8 mouse cellular contexts compared by ENCODE assay signal in genomic region chr10:86425690-86426530, GRCm38 (mm10).
DNase-seq lines count a peak whose midpoint lies in the region; ATAC-seq and TF ChIP-seq lines count a peak whose summit lies in the region.

No protein-coding gene starts in this region.

- no peak overlapping the region for H3K27ac ChIP-seq in forebrain, embryonic 11.5 days (ENCODE audit: low read depth, low read length)
- peak overlapping the region; percentile 78 for H3K27ac ChIP-seq in layer of hippocampus, adult 2 months

- TF ChIP-seq CTCF in layer of hippocampus, adult 2 months (conservative IDR thresholded peaks at IDR 0.05), result no peak

- WGBS in forebrain, embryonic 11.5 days, result 57% methylated on average over 10 of the region's 10 CpGs

- no peaks in the 10 kb centered on the region for H3K27me3 ChIP-seq in forebrain, embryonic 11.5 days (ENCODE audit: control insufficient read depth, insufficient read depth, low read length)

- peak; percentile 31 to 66 for DNase-seq in left cerebral cortex, postnatal 10 days (ENCODE audit: extremely low spot score in 1 of 2, low spot score in 2 of 2)
- DNase-seq in left cerebral cortex, postnatal 4 days, result no peak
- peak; percentile 55 for DNase-seq in forebrain, embryonic 11.5 days (ENCODE audit: low spot score)
- peak; percentile 29 for DNase-seq in heart, postnatal 25 days (ENCODE audit: low spot score)
- DNase-seq in layer of hippocampus, adult 2 months (ENCODE audit: low spot score in 2 of 2), result peak in 1 of 2 experiments; percentile 19
- DNase-seq in right cerebral cortex, postnatal 10 days (ENCODE audit: low spot score in 2 of 2), result peak; percentile 62 to 82
- DNase-seq in Muller cell, postnatal 12 days (ENCODE audit: inconsistent ontology term), result no peak
- no peak for DNase-seq in urinary bladder, postnatal 36 days (ENCODE audit: low spot score in 2 of 2)

- H3K36me3 ChIP-seq in forebrain, embryonic 11.5 days (ENCODE audit: control insufficient read depth, insufficient read depth, low read length), result no peaks in the 10 kb centered on the region

- H3K4me3 ChIP-seq in forebrain, embryonic 11.5 days (ENCODE audit: low read depth, low read length), result no peak overlapping the region
- H3K4me3 ChIP-seq in layer of hippocampus, adult 2 months, result no peak overlapping the region

- no peak overlapping the region for H3K4me2 ChIP-seq in forebrain, embryonic 11.5 days (ENCODE audit: low read depth, low read length, severe bottlenecking)

- H3K4me1 ChIP-seq in forebrain, embryonic 11.5 days (replicated peaks; ENCODE audit: control insufficient read depth, insufficient read depth, low read length), result no peaks in the 10 kb centered on the region

- H3K9me3 ChIP-seq in forebrain, embryonic 11.5 days (ENCODE audit: control insufficient read depth, low read length), result no peaks in the 10 kb centered on the region

- no peak overlapping the region for H3K9ac ChIP-seq in forebrain, embryonic 11.5 days (ENCODE audit: low read length)

- intact Hi-C loops in left cerebral cortex, postnatal 10 days (cut with DNase I), result no loop called here
- intact Hi-C loops in left cerebral cortex, postnatal 4 days (cut with DNase I), result no loop called here
- intact Hi-C loops in heart, postnatal 25 days (cut with DNase I), result no loop called here

- ATAC-seq in forebrain, embryonic 11.5 days (replicated peaks; ENCODE audit: low FRiP score), result no peak

Comparison
In these comparisons a context has a peak if more than half of its experiments do, and no peak if none do; other contexts are left out.
1. DNase-seq: peak in left cerebral cortex, postnatal 10 days (2 of 2), forebrain, embryonic 11.5 days (single experiment), heart, postnatal 25 days (single experiment) and right cerebral cortex, postnatal 10 days (2 of 2); none in left cerebral cortex, postnatal 4 days (single experiment), Muller cell, postnatal 12 days (single experiment) and urinary bladder, postnatal 36 days (0 of 2).